Mouse (Mus musculus): Measurements from ENCODE around the gene Fbxo39.

Fbxo39 gene

GRCm38 (mm10) chr11:72363523-72364240 is 49.4 kb downstream of the Fbxo39 start:
- DNase-seq (ENCODE audit: low spot score): no peak

- no peak for DNase-seq (ENCODE audit: low spot score)
Measured at GRCm38 (mm10) chr11:72364526-72364925, 50.3 kb downstream of the Fbxo39 start.

GRCm38 (mm10) chr11:72366126-72366525 is 51.9 kb downstream of the Fbxo39 start:
- DNase-seq (ENCODE audit: low spot score): no peak

DNA sequence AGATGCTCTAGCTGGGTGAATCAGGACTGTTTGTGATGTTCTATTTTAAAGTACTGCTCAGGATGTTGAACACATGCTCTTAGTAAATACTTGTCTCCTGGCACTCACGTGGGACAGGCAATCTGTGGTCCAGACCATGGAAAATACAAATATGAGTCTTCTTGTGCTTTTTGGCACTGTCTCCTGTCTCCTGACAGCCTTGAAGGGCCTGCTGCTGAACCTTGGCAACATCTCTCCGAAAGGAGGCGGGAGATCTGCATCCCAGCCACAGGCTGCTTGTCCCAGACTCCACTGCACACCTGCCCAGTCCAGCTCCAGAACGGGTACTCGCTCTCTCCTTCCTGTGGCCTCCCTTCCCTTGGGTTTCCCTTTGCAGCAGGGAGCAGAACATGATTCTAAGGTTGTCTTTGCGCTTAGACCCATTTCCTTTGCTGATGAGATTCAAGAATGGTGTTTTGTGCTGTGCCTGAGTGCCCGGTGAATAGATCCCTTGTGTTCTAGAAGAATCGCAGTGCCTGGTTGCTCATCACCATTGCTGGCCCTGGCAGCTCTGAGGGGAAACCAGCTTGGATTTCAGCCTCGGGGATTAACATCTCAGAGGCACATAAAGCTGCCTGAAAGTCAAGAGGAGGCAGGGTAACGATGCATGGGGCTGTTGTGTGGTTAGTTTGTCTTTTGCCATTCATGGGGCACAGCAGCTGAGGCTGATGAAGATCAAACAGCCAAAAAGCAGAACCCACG is 53.9 kb downstream of the Fbxo39 start:
- no peak for DNase-seq (ENCODE audit: low spot score)
